Mouse (Mus musculus) adrenal gland, adult 18-20 months (tissue): Measurements from ENCODE around the gene Rrp1. TPM values are rescaled to one million over a fixed set of nuclear protein-coding genes. Genes with fewer than 3 reads are reported as not detected.
"Not testable (repeated sequence)": the region's sequence is repeated elsewhere in the genome, so short reads cannot be mapped to it uniquely, and the experiment has no call there.

Source experiments
- DNase-seq, 2 experiments: peaks; one replicate each; pipeline ENCODE4 v3.0.0; 2021 to 2022; ENCODE audit warnings: low spot score in 2 of 2
- total RNA-seq, 2 experiments: library from RNA; stranded (reverse); gene quantifications; 1 replicate in 1 of 2; 2 replicates in 1 of 2; pipeline ENCODE4 v1.2.3; 2021

Rrp1 gene
- total RNA-seq, 2 experiments from 2014 or later = 255 to 265 TPM

- DNase-seq = no peak
Measured at GRCm38 (mm10) chr10:78388216-78388980, 24.4 kb downstream of the Rrp1 start.

GRCm38 (mm10) chr10:78385520-78385919 is 27.3 kb downstream of the Rrp1 start:
- DNase-seq = no peak

GRCm38 (mm10) chr10:78383567-78383966 is 29.3 kb downstream of the Rrp1 start:
- no peak for DNase-seq

GRCm38 (mm10) chr10:78378516-78378915 is 34.3 kb downstream of the Rrp1 start:
- DNase-seq = no peak

- no peak for DNase-seq
Measured at GRCm38 (mm10) chr10:78372681-78373668, 39.9 kb downstream of the Rrp1 start.

- no peak for DNase-seq
Measured at GRCm38 (mm10) chr10:78371746-78372145, 41.1 kb downstream of the Rrp1 start.

- no peak for DNase-seq
Measured at GRCm38 (mm10) chr10:78367586-78367985, 45.3 kb downstream of the Rrp1 start.

- no peak for DNase-seq
Measured at GRCm38 (mm10) chr10:78366851-78367312, 46.0 kb downstream of the Rrp1 start.

GRCm38 (mm10) chr10:78366195-78366834 is 46.5 kb downstream of the Rrp1 start:
- DNase-seq = no peak

- DNase-seq = no peak
Measured at GRCm38 (mm10) chr10:78365555-78365954, 47.3 kb downstream of the Rrp1 start.

- no peak for DNase-seq
Measured at GRCm38 (mm10) chr10:78364106-78364505, 48.7 kb downstream of the Rrp1 start.

- DNase-seq = no peak
Measured at GRCm38 (mm10) chr10:78363366-78363765, 49.5 kb downstream of the Rrp1 start.

- no peak for DNase-seq
Measured at GRCm38 (mm10) chr10:78361951-78362350, 50.9 kb downstream of the Rrp1 start.

- DNase-seq = no peak
Measured at GRCm38 (mm10) chr10:78360290-78360711, 52.5 kb downstream of the Rrp1 start.

- not testable (repeated sequence) for DNase-seq
Measured at GRCm38 (mm10) chr10:78358999-78359398, 53.8 kb downstream of the Rrp1 start.

GRCm38 (mm10) chr10:78358266-78358665 is 54.6 kb downstream of the Rrp1 start:
- no peak for DNase-seq

GRCm38 (mm10) chr10:78357742-78358141 is 55.1 kb downstream of the Rrp1 start:
- no peak for DNase-seq

GRCm38 (mm10) chr10:78355931-78356593 is 56.8 kb downstream of the Rrp1 start:
- no peak for DNase-seq

- no peak for DNase-seq
Measured at GRCm38 (mm10) chr10:78353196-78353595, 59.6 kb downstream of the Rrp1 start.

- no peak for DNase-seq
Measured at GRCm38 (mm10) chr10:78352666-78353030, 60.2 kb downstream of the Rrp1 start.
